Mouse (Mus musculus): ENCODE data around the gene Inpp5b.

GRCm38 (mm10) chr4:124699791-124700190, 41.9 kb upstream of the Inpp5b start:
- TF ChIP-seq CTCF (IDR thresholded peaks at IDR 0.05; ENCODE audit: control insufficient read depth, insufficient read depth, insufficient replicate concordance, low read depth, low read length) (no peak), POLR2A (IDR thresholded peaks at IDR 0.05; ENCODE audit: control insufficient read depth, low read depth, low read length) (no peak)

All from testis, adult 2 months (tissue).